Mouse (Mus musculus) heart, adult 10 weeks (tissue): ENCODE results near the gene Mapk10. TPM values are rescaled to one million over a fixed set of nuclear protein-coding genes. Genes with fewer than 3 reads are reported as not detected.

Experiments
- polyA plus RNA-seq: library from polyadenylated mRNA; stranded (reverse); fragments of 350-450 nt; fragmentation: Illumina TruSeq; extraction: RNeasy Lipid Tissue Mini Kit (QIAGEN cat#74804); gene quantifications from one replicate; pipeline ENCODE4 v1.2.3, GENCODE M21; 2014; ENCODE audit warnings: low read depth, low replicate concordance

Gene Mapk10
- polyA plus RNA-seq, result 15.6 TPM

GRCm38 (mm10) chr5:103211101-103211848, at the start of gene Mapk10:
Gene Mapk10 (minus strand): TSS chr5:103211334.

Other genes starting within 250 kb of the Mapk10 start
- 2.6 TPM for gene Ptpn13, start 213.9 kb upstream of the Mapk10 start, polyA plus RNA-seq